Mouse (Mus musculus) CH12.LX (cell line): ENCODE results near the gene Actr1b. TPM values are rescaled to one million over a fixed set of nuclear protein-coding genes. Genes with fewer than 3 reads are reported as not detected.

Experiments used
- DNase-seq: peaks from one replicate; pipeline ENCODE4 v3.0.0-alpha.2; 2013; ENCODE audit errors: extremely low read depth
- H3K27ac ChIP-seq: 2 replicates; pipeline ENCODE4 v1.5.1; 2012; ENCODE audit warnings: low read depth, mild to moderate bottlenecking, control low read depth, moderate library complexity; ENCODE audit not compliant: insufficient read depth
- H3K27me3 ChIP-seq: replicated peaks from 2 replicates; pipeline ENCODE3; 2012; ENCODE audit warnings: inconsistent platforms
- H3K36me3 ChIP-seq, 2 experiments: replicated peaks in 1 of 2; 2 replicates each; pipeline versions ENCODE3 to v1.6.1; 2012; ENCODE audit warnings: inconsistent platforms in 1 of 2, low read length in 1 of 2, mild to moderate bottlenecking in 1 of 2, mixed read lengths in 1 of 2, moderate library complexity in 1 of 2; ENCODE audit not compliant: control insufficient read depth in 1 of 2, insufficient read depth in 1 of 2
- H3K4me1 ChIP-seq, 2 experiments: 2 replicates each; pipeline ENCODE4 v1.6.1; 2012; ENCODE audit warnings: inconsistent platforms in 1 of 2, moderate library complexity in 1 of 2; ENCODE audit not compliant: insufficient read depth in 2 of 2, control insufficient read depth in 1 of 2
- H3K4me2 ChIP-seq: 2 replicates; pipeline ENCODE4 v1.6.1; 2012; ENCODE audit warnings: low read depth, mild to moderate bottlenecking, control low read depth; ENCODE audit not compliant: poor library complexity, insufficient read depth, severe bottlenecking
- H3K4me3 ChIP-seq, 3 experiments: fragments of 150-350 bp in 1 of 3; sonication (generic) in 1 of 3; replicated peaks in 1 of 3; 2 replicates each; pipeline versions ENCODE3 to v1.5.1; 2011 to 2012; ENCODE audit warnings: low read depth in 2 of 3, low read length in 2 of 3, mild to moderate bottlenecking in 2 of 3, moderate library complexity in 2 of 3, control low read depth in 1 of 3, improper control_type of control experiment in 1 of 3, inconsistent platforms in 1 of 3, mixed read lengths in 1 of 3; ENCODE audit not compliant: poor library complexity in 1 of 3
- H3K79me2 ChIP-seq: replicated peaks from 2 replicates; pipeline ENCODE4 v1.6.1; 2012; ENCODE audit warnings: mild to moderate bottlenecking, moderate library complexity; ENCODE audit not compliant: control insufficient read depth, poor library complexity, insufficient read depth, severe bottlenecking; ENCODE audit errors: extremely low read depth
- H3K9ac ChIP-seq: 2 replicates; pipeline ENCODE4 v1.6.1; 2012; ENCODE audit warnings: low read depth, mild to moderate bottlenecking, control low read depth, moderate library complexity; ENCODE audit not compliant: insufficient read depth
- H3K9me3 ChIP-seq: replicated peaks from 2 replicates; pipeline ENCODE3; 2012; ENCODE audit warnings: low read length, inconsistent platforms, mixed read lengths
- BHLHE40 ChIP-seq: IDR thresholded peaks from 2 replicates; pipeline ENCODE4 v1.6.1; 2011; ENCODE audit warnings: mild to moderate bottlenecking, low read depth, low read length, improper control_type of control experiment
- E2F4 ChIP-seq: IDR thresholded peaks from 2 replicates; pipeline ENCODE4 v1.6.1; 2011; ENCODE audit warnings: low read depth, low read length, improper control_type of control experiment; ENCODE audit not compliant: insufficient replicate concordance
- ELF1 ChIP-seq: IDR thresholded peaks from 2 replicates; pipeline ENCODE4 v1.6.1; 2014; ENCODE audit warnings: low read depth, mild to moderate bottlenecking, inconsistent platforms, low read length, improper control_type of control experiment
- EP300 ChIP-seq: IDR thresholded peaks from 2 replicates; pipeline ENCODE4 v1.6.1; 2011; ENCODE audit warnings: low read length, improper control_type of control experiment
- IRF4 ChIP-seq: IDR thresholded peaks from 2 replicates; pipeline ENCODE4 v1.6.1; 2014; ENCODE audit warnings: low read depth, mild to moderate bottlenecking, inconsistent platforms, low read length, improper control_type of control experiment
- JUND ChIP-seq: conservative IDR thresholded peaks from 2 replicates; pipeline ENCODE4 v1.6.1; 2011; ENCODE audit warnings: low read depth, low read length, improper control_type of control experiment
- KAT2A ChIP-seq: IDR thresholded peaks from 2 replicates; pipeline ENCODE4 v1.6.1; 2012; ENCODE audit warnings: low read length, improper control_type of control experiment, inconsistent platforms; ENCODE audit not compliant: insufficient replicate concordance
- MXI1 ChIP-seq: IDR thresholded peaks from 2 replicates; pipeline ENCODE4 v1.6.1; 2011; ENCODE audit warnings: mild to moderate bottlenecking, low read depth, low read length, improper control_type of control experiment
- MYC ChIP-seq: IDR thresholded peaks from 2 replicates; pipeline ENCODE4 v1.6.1; 2011; ENCODE audit warnings: low read depth, mild to moderate bottlenecking, improper control_type of control experiment, low read length
- POLR2A ChIP-seq: IDR thresholded peaks from 2 replicates; pipeline ENCODE4 v1.6.1; 2011; ENCODE audit warnings: low read depth, mild to moderate bottlenecking, improper control_type of control experiment, low read length
- TBP ChIP-seq: conservative IDR thresholded peaks from 2 replicates; pipeline ENCODE4 v1.6.1; 2011; ENCODE audit warnings: low read depth, low read length, improper control_type of control experiment
- UBTF ChIP-seq: IDR thresholded peaks from 2 replicates; pipeline ENCODE4 v1.6.1; 2012; ENCODE audit warnings: low read depth, mild to moderate bottlenecking, inconsistent platforms, low read length, improper control_type of control experiment, moderate library complexity
- USF1 ChIP-seq: IDR thresholded peaks from 2 replicates; pipeline ENCODE4 v1.6.1; 2014; ENCODE audit warnings: low read depth, mild to moderate bottlenecking, inconsistent platforms, low read length, improper control_type of control experiment
- ZC3H11A ChIP-seq: IDR thresholded peaks from 2 replicates; pipeline ENCODE4 v1.6.1; 2012; ENCODE audit warnings: low read depth, mild to moderate bottlenecking, inconsistent platforms, low read length, improper control_type of control experiment
- dilution Hi-C: fragments of 300-500 bp; cut with MboI; formaldehyde crosslinking; loops from 2 replicates; pipeline ENCODE4 v1.14.3; 2020; ENCODE audit warnings: low sequenced_read_pairs; ENCODE audit not compliant: extremely low pct_unique_long_range_greater_than_20kb, extremely low pct_ligation_motif_present
- in situ Hi-C: fragments of 300-500 bp; cut with MboI; formaldehyde crosslinking; loops from 3 replicates; pipeline ENCODE4 v1.14.3; 2019; ENCODE audit warnings: low sequenced_read_pairs, low pct_ligation_motif_present, low pct_unique_long_range_greater_than_20kb, mixed read lengths
- polyA plus RNA-seq: library from polyadenylated mRNA; unstranded; fragments of >175 nt; gene quantifications from 2 replicates; pipeline ENCODE4 v1.2.1, GENCODE M21; 2012; ENCODE audit warnings: low read depth; ENCODE audit not compliant: insufficient read length
- total RNA-seq, 2 experiments: library from RNA; depleted of rRNA; stranded (reverse); fragments of 300-350 nt in 1 of 2; fragments of >200 nt in 1 of 2; gene quantifications; 2 replicates each; pipeline ENCODE4 v1.2.3; 2012 to 2014

The Actr1b gene
- total and polyA plus RNA-seq, 3 experiments: 61.0 to 71.2 (median 66.2) TPM

DNA sequence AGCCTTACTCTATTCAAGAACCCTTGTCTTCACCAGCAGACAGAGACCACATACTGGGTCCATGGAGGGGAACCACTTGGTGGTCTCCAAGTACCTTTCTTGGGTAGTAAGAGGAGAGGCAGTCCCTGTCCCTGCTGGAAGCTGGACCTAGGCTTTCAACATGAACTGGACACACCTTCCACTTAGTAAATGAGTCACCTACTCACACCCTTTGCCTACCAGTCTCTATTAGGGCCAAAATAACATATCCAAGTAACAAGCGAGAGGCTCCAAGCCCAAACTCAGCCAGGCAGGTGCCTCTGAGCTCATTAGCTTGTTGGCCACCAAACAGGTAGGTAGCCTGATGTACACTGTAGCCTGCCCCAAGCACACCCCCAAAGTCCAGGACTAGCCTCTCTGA lies 5.6 kb downstream of the Actr1b start:
- in situ Hi-C loops (no loop called here), dilution Hi-C loops (no loop called here)
- H3K79me2 ChIP-seq: peaks cover 27% of the 10 kb centered on the region
- no peak for DNase-seq
- peaks cover 33 to 47% of the 10 kb centered on the region in 2 experiments for H3K36me3 ChIP-seq
- peak overlapping the region; percentile 70 for H3K4me2 ChIP-seq
- peak overlapping the region; percentile 81 for H3K9ac ChIP-seq
- no peak overlapping the region for H3K27ac ChIP-seq
- peak overlapping the region; percentile 87 to 97 (median 89) for H3K4me3 ChIP-seq
- no peaks in the 10 kb centered on the region for H3K27me3 ChIP-seq
- no peak for TF ChIP-seq MYC
- no peak for TF ChIP-seq IRF4
- TF ChIP-seq JUND: no peak
- no peak for TF ChIP-seq MXI1
- no peak for TF ChIP-seq UBTF
- no peak for TF ChIP-seq EP300
- no peak for TF ChIP-seq TBP
- no peak for TF ChIP-seq USF1
- no peak for TF ChIP-seq ELF1
- peaks cover 8 to 33% of the 10 kb centered on the region in 2 experiments; a peak in 3 of 4 replicates for H3K4me1 ChIP-seq
- H3K9me3 ChIP-seq: peaks cover 3% of the 10 kb centered on the region

DNA sequence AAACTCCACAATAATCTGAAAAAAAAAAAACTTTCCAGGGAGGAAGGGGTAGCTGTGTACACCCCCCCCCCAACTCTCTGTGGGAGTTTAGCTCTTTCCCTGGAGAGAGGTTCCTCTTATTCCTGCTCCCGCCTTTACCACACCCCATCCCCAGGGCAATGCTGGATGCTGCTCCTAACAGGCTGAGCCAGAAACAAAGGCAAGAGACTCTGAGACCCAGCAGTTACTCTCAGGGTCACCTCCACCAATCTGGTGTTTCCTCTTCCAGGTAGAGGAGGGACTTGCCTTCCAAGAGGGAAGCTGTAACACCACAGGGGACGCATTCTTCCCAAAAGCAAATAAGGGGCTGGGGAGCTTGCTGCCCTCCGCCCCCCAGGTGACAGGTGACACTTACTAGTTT lies 6.4 kb downstream of the Actr1b start:
- Histone ChIP-seq H3K27ac (no peak overlapping the region), H3K4me1 (peaks cover 8 to 33% of the 10 kb centered on the region in 2 experiments; a peak in 3 of 4 replicates), H3K4me2 (no peak overlapping the region), H3K4me3 (no peak overlapping the region), H3K9ac (no peak overlapping the region), H3K79me2 (peaks cover 27% of the 10 kb centered on the region), H3K36me3 (peaks cover 41 to 56% of the 10 kb centered on the region in 2 experiments), H3K9me3 (no peaks in the 10 kb centered on the region), H3K27me3 (no peaks in the 10 kb centered on the region)
- TF ChIP-seq BHLHE40 (no peak), MYC (no peak), POLR2A (no peak)
- in situ Hi-C loops (no loop called here), dilution Hi-C loops (no loop called here)
- no peak for DNase-seq

- H3K4me3 ChIP-seq: no peak overlapping the region
- no peak overlapping the region for H3K27ac ChIP-seq
- H3K9ac ChIP-seq: no peak overlapping the region
- H3K27me3 ChIP-seq: no peaks in the 10 kb centered on the region
- H3K36me3 ChIP-seq: peaks cover 48 to 62% of the 10 kb centered on the region in 2 experiments
- TF ChIP-seq TBP (no peak), EP300 (no peak), E2F4 (no peak), KAT2A (no peak), ZC3H11A (no peak)
- TF ChIP-seq, all 38 proteins: peak for 0
- H3K4me2 ChIP-seq: no peak overlapping the region
- peaks cover 8 to 33% of the 10 kb centered on the region in 2 experiments; a peak in 3 of 4 replicates for H3K4me1 ChIP-seq
- DNase-seq: no peak
- in situ Hi-C loops: no loop called here
- H3K9me3 ChIP-seq: no peaks in the 10 kb centered on the region
- dilution Hi-C loops: no loop called here
- peaks cover 27% of the 10 kb centered on the region for H3K79me2 ChIP-seq
These were observed 7.1 kb downstream of the Actr1b start for GRCm38 (mm10) chr1:36707166-36707565.
